Mouse (Mus musculus): ENCODE results near the gene Cdr2l. TPM values are rescaled to one million over a fixed set of nuclear protein-coding genes. Genes with fewer than 3 reads are reported as not detected.

The Cdr2l gene
- polyA plus RNA-seq (2012; rRNA removed), result 2.1 and 2.4 TPM in 2 replicates

DNA sequence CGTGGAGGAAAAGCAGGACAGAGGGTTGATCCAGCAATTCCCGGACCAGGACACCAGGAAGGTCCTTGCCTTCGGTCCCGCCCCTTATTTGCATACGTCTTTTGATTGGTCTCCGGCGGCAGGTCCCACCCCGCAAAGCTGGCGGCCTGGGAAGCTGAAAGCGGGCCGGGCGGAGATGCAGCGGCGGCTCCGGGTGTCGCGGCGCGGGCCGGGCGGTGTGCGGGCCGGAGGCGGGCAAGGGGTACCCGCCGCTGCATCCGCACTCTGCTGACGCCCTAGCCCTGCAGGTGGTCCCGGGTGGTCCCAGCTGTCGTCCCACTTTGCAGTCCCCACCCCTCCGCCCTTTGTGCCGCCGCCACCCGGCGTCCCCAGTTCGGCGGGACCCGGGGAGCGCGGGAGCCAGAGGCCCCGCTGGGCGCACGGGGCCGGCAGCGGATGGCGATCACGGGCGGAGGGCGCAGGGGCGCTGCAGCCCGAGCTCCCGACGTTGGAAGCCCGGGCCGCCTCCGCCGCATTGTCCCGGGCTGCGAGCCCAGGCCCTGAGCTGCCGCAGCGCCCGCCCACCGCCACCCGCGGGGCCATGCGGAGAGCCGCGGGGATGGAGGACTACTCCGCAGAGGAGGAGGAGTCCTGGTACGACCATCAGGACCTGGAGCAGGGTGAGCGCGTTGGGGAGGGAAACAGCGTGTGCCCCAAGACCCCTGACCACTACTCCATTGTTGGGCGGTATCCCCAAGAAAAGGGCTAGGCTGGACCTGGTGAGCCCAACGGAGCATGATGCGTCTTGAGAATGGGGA, at the start of gene Cdr2l:
Gene Cdr2l, plus strand, starts transcription at position 174 of the 797 bp plus-strand sequence.

DNA sequence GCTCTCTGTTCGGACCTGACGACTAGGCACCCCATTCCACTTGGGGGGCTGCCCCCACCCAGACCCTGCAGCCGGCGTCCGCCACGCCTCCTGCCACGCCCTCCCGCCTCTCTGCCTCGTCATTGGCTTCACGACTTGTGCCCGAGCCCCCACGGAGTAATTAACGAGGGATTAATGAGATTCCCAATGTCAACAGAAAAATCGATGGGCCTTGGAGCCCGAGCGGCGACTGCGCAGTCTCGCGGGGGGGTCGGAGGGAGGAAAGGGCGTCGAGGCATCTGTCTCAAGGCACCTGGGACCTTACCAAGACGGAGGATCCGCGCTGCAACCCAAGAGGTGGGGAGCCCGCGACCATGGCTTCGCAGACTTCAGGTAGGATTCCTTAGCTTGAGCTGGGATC, 47.2 kb upstream of the Cdr2l start, which contains the start of gene Otop3:
Gene Otop3, plus strand, starts transcription at position 201 of the 400 bp plus-strand sequence.

DNA sequence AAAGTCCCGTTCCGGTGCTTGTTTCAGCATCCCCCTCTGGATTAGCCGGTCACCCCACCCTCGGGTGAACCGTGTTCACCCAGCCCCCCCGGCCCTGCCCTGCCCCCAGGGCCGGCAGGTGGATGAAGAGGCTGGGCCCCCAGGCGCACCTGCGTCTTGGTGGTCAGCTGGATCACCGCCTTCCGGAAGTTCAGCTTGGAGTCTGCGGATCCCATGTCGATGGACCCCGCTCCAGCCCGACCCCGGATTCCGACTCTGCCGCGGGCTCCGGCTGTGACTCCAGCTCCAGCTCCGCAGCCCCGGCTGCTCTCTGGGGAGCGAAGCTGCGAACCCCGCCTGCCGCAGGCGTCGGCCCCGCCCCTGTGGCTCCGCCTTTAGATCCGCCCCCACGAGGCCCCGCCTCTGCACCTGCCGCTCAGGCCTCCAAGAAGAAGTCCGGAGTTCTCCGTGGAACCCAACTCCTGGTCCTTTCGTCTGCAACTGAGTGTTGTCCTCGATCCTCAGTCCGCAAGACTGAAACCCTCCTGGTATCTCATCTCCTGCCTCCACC, 14.2 kb upstream of the Cdr2l start, which contains the start of gene Hid1:
Gene Hid1, minus strand, starts transcription at position 362 of the 550 bp plus-strand sequence.

DNA sequence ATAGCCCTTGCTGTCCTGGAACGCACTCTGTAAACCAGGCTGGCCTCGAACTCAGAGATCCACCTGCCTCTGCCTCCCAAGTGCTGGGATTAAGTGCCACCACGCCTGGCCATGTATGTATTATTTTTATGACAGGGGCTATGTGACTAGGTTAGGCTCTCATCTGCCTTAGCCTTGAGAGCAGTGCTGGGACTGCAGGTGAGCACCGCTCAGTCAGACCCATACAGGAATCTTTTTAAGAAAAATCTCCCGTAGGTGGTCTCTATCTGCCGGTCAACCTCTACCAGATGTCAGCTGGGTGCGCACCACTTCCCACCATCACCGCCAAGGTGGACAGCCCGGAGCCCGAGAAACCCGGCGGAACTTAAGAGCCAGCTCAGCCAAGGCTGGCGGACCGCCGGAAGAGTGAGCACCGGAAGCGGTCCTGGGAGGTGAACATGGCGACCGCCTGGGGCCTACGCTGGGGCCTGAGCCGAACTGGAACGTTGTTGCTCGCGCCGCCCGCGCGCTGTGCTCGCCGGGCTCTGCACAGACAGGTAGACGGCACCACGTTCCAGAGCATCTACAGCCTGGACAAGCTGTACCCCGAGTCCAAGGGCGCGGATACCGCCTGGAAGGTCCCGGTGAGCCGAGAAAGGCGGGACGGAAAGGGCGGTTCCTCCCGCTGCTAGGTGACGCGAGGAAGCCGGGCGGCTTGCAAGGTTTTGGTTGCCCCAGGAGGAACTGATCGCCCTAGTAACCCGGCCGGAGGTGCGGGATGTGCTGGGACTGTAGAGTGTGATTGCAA, 21.8 kb downstream of the Cdr2l start, which contains the start of gene Mrpl58:
Gene Mrpl58, plus strand, starts transcription at position 415 of the 787 bp plus-strand sequence.

DNA sequence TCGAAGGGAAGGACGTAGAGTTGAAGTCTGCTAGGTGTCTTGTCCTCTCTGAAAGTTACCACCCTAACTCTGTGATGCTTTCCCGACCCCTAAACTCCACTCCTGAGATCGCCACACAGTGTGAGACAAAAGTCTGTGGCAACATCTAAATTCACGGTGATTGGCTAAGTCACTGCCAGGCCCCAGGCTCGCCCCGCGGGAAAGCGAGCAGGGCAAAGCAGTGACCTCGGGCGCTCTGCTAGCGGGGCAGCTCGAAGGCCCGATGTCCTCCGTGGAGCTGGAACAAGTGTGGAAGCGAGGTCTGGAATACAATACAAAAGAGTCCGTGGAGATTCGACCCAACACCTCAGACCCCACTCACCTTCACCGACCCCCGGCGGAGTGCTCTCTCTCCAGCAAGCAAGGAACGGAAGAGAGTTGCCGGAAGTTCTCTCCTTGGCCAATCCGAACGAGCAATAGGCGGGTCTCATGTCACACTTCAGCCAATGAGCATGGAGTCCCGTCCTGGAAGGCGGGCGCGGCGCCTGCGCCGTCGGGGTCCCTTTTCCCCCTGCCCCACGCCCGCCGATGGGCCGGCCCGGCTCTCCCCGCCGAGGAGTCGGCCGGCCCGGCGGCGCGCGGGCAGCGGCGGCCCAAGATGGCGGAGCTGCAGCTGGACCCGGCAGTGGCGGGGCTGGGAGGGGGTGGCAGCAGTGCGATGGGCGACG, 38.0 kb downstream of the Cdr2l start, which contains the start of the genes Atp5h and Kctd2:
Gene Atp5h, minus strand, starts transcription at position 432 of the 707 bp plus-strand sequence.
Gene Kctd2, plus strand, starts transcription at position 598 of the 707 bp plus-strand sequence.

DNA sequence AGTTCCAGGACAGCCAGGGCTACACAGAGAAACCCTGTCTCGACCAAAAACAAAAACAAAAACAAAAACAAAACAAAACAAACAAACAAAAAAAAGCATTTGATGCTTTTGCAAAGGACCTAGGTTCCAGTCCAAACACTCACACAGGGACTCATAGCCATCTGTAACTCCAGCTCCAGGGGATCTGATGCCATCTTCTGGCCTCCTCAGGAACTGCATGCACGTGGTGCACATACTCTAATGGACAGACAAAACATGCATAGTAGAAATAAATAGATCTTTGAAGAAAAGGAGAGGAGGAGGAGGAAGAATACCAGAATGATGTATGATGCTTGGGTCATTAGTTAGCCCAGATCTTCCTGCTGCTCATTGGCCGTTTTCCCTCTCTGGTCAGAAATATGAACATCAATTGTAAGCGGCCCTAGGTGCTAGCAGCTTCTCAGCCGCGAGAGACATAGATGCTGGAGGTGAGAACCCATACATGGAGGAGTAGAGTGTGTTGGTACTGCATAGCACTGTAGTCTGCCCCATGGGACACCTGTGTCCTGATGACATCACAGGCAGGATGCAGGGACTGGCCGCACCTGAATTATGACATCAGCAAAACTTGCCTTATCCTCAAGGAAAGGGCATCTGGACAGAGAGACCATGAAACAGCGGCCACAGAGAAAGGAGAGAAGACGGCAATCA, 58.3 kb downstream of the Cdr2l start, which contains the start of gene Trim80:
Gene Trim80, plus strand, starts transcription at position 640 of the 690 bp plus-strand sequence.

Other genes starting within 250 kb of the Cdr2l start
- gene Cd300lf, start 247.9 kb upstream of the Cdr2l start, polyA plus RNA-seq (2012; rRNA removed), result 13.1 and 17.7 TPM in 2 replicates
- 53.4 and 55.4 TPM in 2 replicates for gene Slc9a3r1, start 218.6 kb upstream of the Cdr2l start, polyA plus RNA-seq (2012; rRNA removed)
- gene Tmem104, start 194.4 kb upstream of the Cdr2l start, polyA plus RNA-seq (2012; rRNA removed), result 1.8 and 2.1 TPM in 2 replicates
- 12.4 and 14.7 TPM in 2 replicates for gene Nat9, start 194.1 kb upstream of the Cdr2l start, polyA plus RNA-seq (2012; rRNA removed)
- gene Grin2c, start 114.7 kb upstream of the Cdr2l start, polyA plus RNA-seq (2012; rRNA removed), result 0.14 and 0.21 TPM in 2 replicates
- gene Fdxr, start 104.9 kb upstream of the Cdr2l start, polyA plus RNA-seq (2012; rRNA removed), result 14.1 and 14.7 TPM in 2 replicates
- gene Fads6, start 84.3 kb upstream of the Cdr2l start, polyA plus RNA-seq (2012; rRNA removed), result 14.5 and 16.9 TPM in 2 replicates
- gene Otop2, start 74.8 kb upstream of the Cdr2l start, polyA plus RNA-seq (2012; rRNA removed), result 0.05 and 0.07 TPM in 2 replicates
- 0.10 and 0.12 TPM in 2 replicates for gene Ush1g, start 59.9 kb upstream of the Cdr2l start, polyA plus RNA-seq (2012; rRNA removed)
- gene Otop3, start 47.2 kb upstream of the Cdr2l start, polyA plus RNA-seq (2012; rRNA removed), result not detected in 2 replicates
- 1.3 TPM in 2 replicates for gene Hid1, start 14.2 kb upstream of the Cdr2l start, polyA plus RNA-seq (2012; rRNA removed)
- 36.1 and 39.1 TPM in 2 replicates for gene Mrpl58, start 21.8 kb downstream of the Cdr2l start, polyA plus RNA-seq (2012; rRNA removed)
- 331 and 347 TPM in 2 replicates for gene Atp5h, start 38.0 kb downstream of the Cdr2l start, polyA plus RNA-seq (2012; rRNA removed)
- gene Kctd2, start 38.2 kb downstream of the Cdr2l start, polyA plus RNA-seq (2012; rRNA removed), result 8.1 and 9.0 TPM in 2 replicates
- gene Trim80, start 58.6 kb downstream of the Cdr2l start, polyA plus RNA-seq (2012; rRNA removed), result 0.61 and 0.77 TPM in 2 replicates
- 2.1 TPM in 2 replicates for gene Slc16a5, start 80.6 kb downstream of the Cdr2l start, polyA plus RNA-seq (2012; rRNA removed)
- 2.9 and 3.0 TPM in 2 replicates for gene Armc7, start 93.8 kb downstream of the Cdr2l start, polyA plus RNA-seq (2012; rRNA removed)
- 24.7 and 29.0 TPM in 2 replicates for gene Nt5c, start 109.9 kb downstream of the Cdr2l start, polyA plus RNA-seq (2012; rRNA removed)
- 89.7 and 90.7 TPM in 2 replicates for gene Jpt1, start 132.5 kb downstream of the Cdr2l start, polyA plus RNA-seq (2012; rRNA removed)
- 133 and 136 TPM in 2 replicates for gene Sumo2, start 154.4 kb downstream of the Cdr2l start, polyA plus RNA-seq (2012; rRNA removed)
- gene Nup85, start 182.5 kb downstream of the Cdr2l start, polyA plus RNA-seq (2012; rRNA removed), result 52.3 and 55.6 TPM in 2 replicates
- 23.3 and 24.4 TPM in 2 replicates for gene Mrps7, start 222.0 kb downstream of the Cdr2l start, polyA plus RNA-seq (2012; rRNA removed)
- gene Gga3, start 222.1 kb downstream of the Cdr2l start, polyA plus RNA-seq (2012; rRNA removed), result 6.7 and 8.1 TPM in 2 replicates
- 35.3 and 35.9 TPM in 2 replicates for gene Mif4gd, start 231.1 kb downstream of the Cdr2l start, polyA plus RNA-seq (2012; rRNA removed)
- 7.8 and 8.4 TPM in 2 replicates for gene Slc25a19, start 246.4 kb downstream of the Cdr2l start, polyA plus RNA-seq (2012; rRNA removed)